Mouse (Mus musculus) MEL (cell line): ENCODE results near the gene Clec1a. TPM values are rescaled to one million over a fixed set of nuclear protein-coding genes. Genes with fewer than 3 reads are reported as not detected.

ENCODE experiments used
- DNase-seq: peaks from one replicate; pipeline ENCODE4 v3.0.0; 2011; ENCODE audit warnings: low read depth, low spot score
- H3K27ac ChIP-seq: 2 replicates; pipeline ENCODE4 v1.5.1; 2012; ENCODE audit warnings: low read depth, mild to moderate bottlenecking, control low read depth, low read length, moderate library complexity; ENCODE audit not compliant: control insufficient read depth
- H3K27me3 ChIP-seq, 2 experiments: fragments of 150-350 bp in 1 of 2; sonication (generic) in 1 of 2; 2 replicates each; pipeline ENCODE4 v1.6.1; 2012; ENCODE audit warnings: low read length in 2 of 2, mild to moderate bottlenecking in 2 of 2, improper control_type of control experiment in 1 of 2, moderate library complexity in 1 of 2; ENCODE audit not compliant: insufficient read depth in 2 of 2, control insufficient read depth in 1 of 2
- H3K36me3 ChIP-seq, 2 experiments: 2 replicates each; pipeline ENCODE4 v1.6.1; 2012 to 2014; ENCODE audit warnings: low read length in 2 of 2, improper control_type of control experiment in 1 of 2, inconsistent platforms in 1 of 2, mild to moderate bottlenecking in 1 of 2; ENCODE audit not compliant: insufficient read depth in 2 of 2, control insufficient read depth in 1 of 2
- H3K4me1 ChIP-seq, 2 experiments: fragments of 150-350 bp in 1 of 2; sonication (generic) in 1 of 2; 2 replicates each; pipeline ENCODE4 v1.6.1; 2012; ENCODE audit warnings: low read length in 2 of 2, improper control_type of control experiment in 1 of 2, mild to moderate bottlenecking in 1 of 2; ENCODE audit not compliant: insufficient read depth in 2 of 2, control insufficient read depth in 1 of 2
- H3K4me3 ChIP-seq, 2 experiments: fragments of 150-350 bp in 1 of 2; sonication (generic) in 1 of 2; 2 replicates each; pipeline ENCODE4 v1.5.1; 2012; ENCODE audit warnings: low read depth in 2 of 2, low read length in 2 of 2, mild to moderate bottlenecking in 2 of 2, moderate library complexity in 2 of 2, control low read depth in 1 of 2, improper control_type of control experiment in 1 of 2; ENCODE audit not compliant: control insufficient read depth in 1 of 2, insufficient read depth in 1 of 2
- H3K79me2 ChIP-seq: 2 replicates; pipeline ENCODE4 v1.6.1; 2012; ENCODE audit warnings: mild to moderate bottlenecking, low read length, moderate library complexity; ENCODE audit not compliant: control insufficient read depth, poor library complexity, insufficient read depth
- H3K9ac ChIP-seq: 2 replicates; pipeline ENCODE4 v1.6.1; 2012; ENCODE audit warnings: low read depth, mild to moderate bottlenecking, control low read depth, low read length, moderate library complexity; ENCODE audit not compliant: control insufficient read depth, poor library complexity, severe bottlenecking
- H3K9me3 ChIP-seq: fragments of 150-350 bp; sonication (generic); replicated peaks from 2 replicates; pipeline ENCODE4 v1.6.1; 2012; ENCODE audit warnings: mild to moderate bottlenecking, low read length, improper control_type of control experiment, moderate library complexity; ENCODE audit not compliant: insufficient read depth
- CHD2 ChIP-seq: IDR thresholded peaks from 2 replicates; pipeline ENCODE4 v1.6.1; 2011; ENCODE audit warnings: low read length, improper control_type of control experiment
- E2F4 ChIP-seq: IDR thresholded peaks from 2 replicates; pipeline ENCODE4 v1.6.1; 2011; ENCODE audit warnings: low read depth, low read length, improper control_type of control experiment, borderline replicate concordance
- ETS1 ChIP-seq: IDR thresholded peaks from 2 replicates; pipeline ENCODE4 v1.6.1; 2012; ENCODE audit warnings: low read depth, mild to moderate bottlenecking, inconsistent platforms, low read length, improper control_type of control experiment, moderate library complexity
- GATA1 ChIP-seq: IDR thresholded peaks from 2 replicates; pipeline ENCODE4 v1.6.1; 2011; ENCODE audit warnings: low read depth, low read length, improper control_type of control experiment
- JUND ChIP-seq: IDR thresholded peaks from 2 replicates; pipeline ENCODE4 v1.6.1; 2011; ENCODE audit warnings: low read depth, mild to moderate bottlenecking, improper control_type of control experiment, low read length
- KAT2A ChIP-seq: conservative IDR thresholded peaks from 2 replicates; pipeline ENCODE4 v1.6.1; 2012; ENCODE audit warnings: low read depth, low read length, improper control_type of control experiment, inconsistent platforms
- MAZ ChIP-seq: IDR thresholded peaks from 2 replicates; pipeline ENCODE4 v1.6.1; 2012; ENCODE audit warnings: low read depth, mild to moderate bottlenecking, inconsistent platforms, low read length, improper control_type of control experiment
- MEF2A ChIP-seq: IDR thresholded peaks from 2 replicates; pipeline ENCODE4 v1.6.1; 2014; ENCODE audit warnings: low read depth, mild to moderate bottlenecking, inconsistent platforms, low read length, improper control_type of control experiment; ENCODE audit not compliant: poor library complexity, insufficient replicate concordance, severe bottlenecking; ENCODE audit errors: extremely low read depth
- MXI1 ChIP-seq: IDR thresholded peaks from 2 replicates; pipeline ENCODE4 v1.6.1; 2011; ENCODE audit warnings: mild to moderate bottlenecking, low read depth, low read length, improper control_type of control experiment
- MYC ChIP-seq: IDR thresholded peaks from 2 replicates; pipeline ENCODE4 v1.6.1; 2011; ENCODE audit warnings: low read depth, mild to moderate bottlenecking, low read length, improper control_type of control experiment, moderate library complexity
- NELFE ChIP-seq: IDR thresholded peaks from 2 replicates; pipeline ENCODE4 v1.6.1; 2011; ENCODE audit warnings: low read depth, low read length, improper control_type of control experiment
- NRF1 ChIP-seq: IDR thresholded peaks from 2 replicates; pipeline ENCODE4 v1.6.1; 2014; ENCODE audit warnings: low read depth, mild to moderate bottlenecking, inconsistent platforms, low read length, improper control_type of control experiment, moderate library complexity; ENCODE audit not compliant: poor library complexity, insufficient read depth, severe bottlenecking
- RAD21 ChIP-seq: IDR thresholded peaks from 2 replicates; pipeline ENCODE4 v1.6.1; 2011; ENCODE audit warnings: mild to moderate bottlenecking, low read depth, low read length, improper control_type of control experiment
- RCOR1 ChIP-seq: IDR thresholded peaks from 2 replicates; pipeline ENCODE4 v1.6.1; 2012; ENCODE audit warnings: low read depth, mild to moderate bottlenecking, inconsistent platforms, low read length, improper control_type of control experiment
- SMC3 ChIP-seq: IDR thresholded peaks from 2 replicates; pipeline ENCODE4 v1.6.1; 2011; ENCODE audit warnings: low read depth, low read length, improper control_type of control experiment
- TAL1 ChIP-seq: IDR thresholded peaks from 2 replicates; pipeline ENCODE4 v1.6.1; 2012; ENCODE audit warnings: mild to moderate bottlenecking, inconsistent platforms, low read length, moderate library complexity, mixed read lengths
- TBP ChIP-seq: IDR thresholded peaks from 2 replicates; pipeline ENCODE4 v1.8.0; 2011; ENCODE audit warnings: low read depth, low read length, improper control_type of control experiment
- UBTF ChIP-seq: IDR thresholded peaks from 2 replicates; pipeline ENCODE4 v1.6.1; 2012; ENCODE audit warnings: low read depth, mild to moderate bottlenecking, inconsistent platforms, low read length, improper control_type of control experiment, moderate library complexity, borderline replicate concordance; ENCODE audit not compliant: insufficient read depth
- USF1 ChIP-seq: IDR thresholded peaks from 2 replicates; pipeline ENCODE4 v1.6.1; 2014; ENCODE audit warnings: low read depth, mild to moderate bottlenecking, inconsistent platforms, low read length, improper control_type of control experiment, moderate library complexity
- USF2 ChIP-seq, 2 experiments: IDR thresholded peaks; 2 replicates each; pipeline ENCODE4 v1.6.1; 2011 to 2012; ENCODE audit warnings: improper control_type of control experiment in 2 of 2, low read length in 2 of 2, borderline replicate concordance in 1 of 2, inconsistent platforms in 1 of 2, low read depth in 1 of 2, mild to moderate bottlenecking in 1 of 2; ENCODE audit not compliant: insufficient read depth in 1 of 2
- ZC3H11A ChIP-seq: IDR thresholded peaks from 2 replicates; pipeline ENCODE4 v1.6.1; 2012; ENCODE audit warnings: low read depth, mild to moderate bottlenecking, inconsistent platforms, low read length, improper control_type of control experiment
- ZMIZ1 ChIP-seq: IDR thresholded peaks from 2 replicates; pipeline ENCODE4 v1.6.1; 2012; ENCODE audit warnings: low read depth, mild to moderate bottlenecking, inconsistent platforms, low read length, improper control_type of control experiment, moderate library complexity
- polyA plus RNA-seq, 2 experiments: library from polyadenylated mRNA; stranded (reverse) in 1 of 2; unstranded in 1 of 2; fragments of >175 nt in 1 of 2; fragments of >200 nt in 1 of 2; gene quantifications; 2 replicates each; pipeline versions ENCODE4 v1.2.1 to v1.2.4; 2012; ENCODE audit warnings: low replicate concordance in 2 of 2, low read depth in 1 of 2; ENCODE audit not compliant: insufficient read length in 2 of 2, insufficient read depth in 1 of 2, missing spikeins in 1 of 2
- total RNA-seq: library from RNA; depleted of rRNA; stranded (reverse); fragments of 300-350 nt; gene quantifications from 2 replicates; pipeline ENCODE4 v1.2.3, GENCODE M21; 2012

Clec1a gene
- total and polyA plus RNA-seq, 3 experiments, result not detected

DNA sequence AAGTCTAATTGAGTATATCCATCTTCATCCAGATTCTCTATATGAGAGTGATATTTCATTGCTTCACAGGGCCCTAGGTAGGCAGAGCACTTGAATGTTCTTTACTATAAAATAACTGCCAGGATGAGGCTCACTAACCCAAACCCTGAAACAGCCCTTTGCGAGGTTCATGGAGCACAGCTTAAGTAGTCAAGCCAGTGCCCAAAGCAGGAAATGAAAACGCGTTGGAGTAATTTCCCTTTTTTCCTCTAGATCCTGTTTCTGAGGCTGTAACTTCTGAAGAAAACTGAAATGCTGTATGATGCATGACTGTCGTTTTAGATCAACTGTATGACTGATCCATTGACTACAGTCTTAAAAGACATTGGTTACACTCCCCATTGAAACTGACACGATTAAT lies 20.8 kb upstream of the Clec1a start:
- Histone ChIP-seq H3K27ac (no peak overlapping the region), H3K36me3 (no peaks in the 10 kb centered on the region), H3K9ac (no peak overlapping the region), H3K79me2 (no peaks in the 10 kb centered on the region), H3K4me3 (no peak overlapping the region), H3K27me3 (peaks cover 0 to 1% of the 10 kb centered on the region in 2 experiments; a peak in 2 of 4 replicates), H3K4me1 (no peaks in the 10 kb centered on the region), H3K9me3 (no peaks in the 10 kb centered on the region)
- DNase-seq, result no peak
- TF ChIP-seq NELFE, result no peak
- TF ChIP-seq GATA1, result no peak
- TF ChIP-seq SMC3, result no peak
- TF ChIP-seq ZMIZ1, result no peak
- no peak for TF ChIP-seq USF2 (IDR thresholded peaks at IDR 0.05; ENCODE audit: borderline replicate concordance in 1 of 2, insufficient read depth in 1 of 2, low read depth in 1 of 2, low read length in 2 of 2)
- TF ChIP-seq MEF2A, result no peak
- TF ChIP-seq NRF1, result no peak
- TF ChIP-seq MXI1, result no peak
- no peak for TF ChIP-seq TBP
- no peak for TF ChIP-seq CHD2
- TF ChIP-seq USF1, result no peak
- no peak for TF ChIP-seq JUND
- no peak for TF ChIP-seq RCOR1
- no peak for TF ChIP-seq E2F4
- no peak for TF ChIP-seq TAL1
- TF ChIP-seq MAZ, result no peak
- TF ChIP-seq RAD21, result no peak
- TF ChIP-seq UBTF, result no peak
- TF ChIP-seq ZC3H11A, result no peak

DNA sequence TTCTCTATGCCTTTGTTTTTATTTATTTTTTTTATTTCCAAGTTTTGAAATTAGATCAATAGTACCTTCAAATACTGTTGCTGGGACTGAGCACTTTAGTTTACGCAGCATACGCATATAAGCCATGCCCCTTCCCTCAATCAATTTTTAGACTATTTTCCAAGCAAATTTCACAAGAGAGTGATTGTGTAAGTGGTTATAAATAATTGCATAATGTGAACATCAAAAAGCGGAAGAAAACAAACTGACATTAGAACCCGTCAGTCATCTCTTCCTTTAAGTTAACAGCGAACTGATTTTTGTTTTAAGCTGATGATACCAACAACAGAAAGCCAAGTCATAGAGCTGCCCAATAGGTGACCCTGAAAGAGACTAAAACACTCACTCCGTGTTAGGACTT lies 19.6 kb upstream of the Clec1a start:
- H3K9me3 ChIP-seq, result no peaks in the 10 kb centered on the region
- no peaks in the 10 kb centered on the region for H3K36me3 ChIP-seq
- no peak overlapping the region for H3K4me3 ChIP-seq
- H3K4me1 ChIP-seq, result no peaks in the 10 kb centered on the region
- H3K79me2 ChIP-seq, result no peaks in the 10 kb centered on the region
- peaks cover 0 to 1% of the 10 kb centered on the region in 2 experiments; a peak in 2 of 4 replicates for H3K27me3 ChIP-seq
- H3K9ac ChIP-seq, result no peak overlapping the region
- TF ChIP-seq KAT2A (no peak), MYC (no peak), ETS1 (no peak)
- TF ChIP-seq, all 39 proteins: peak for 0
- no peak for DNase-seq
- H3K27ac ChIP-seq, result no peak overlapping the region
